Mouse (Mus musculus): ENCODE measurements around the gene Eno3.

Eno3 gene

DNA sequence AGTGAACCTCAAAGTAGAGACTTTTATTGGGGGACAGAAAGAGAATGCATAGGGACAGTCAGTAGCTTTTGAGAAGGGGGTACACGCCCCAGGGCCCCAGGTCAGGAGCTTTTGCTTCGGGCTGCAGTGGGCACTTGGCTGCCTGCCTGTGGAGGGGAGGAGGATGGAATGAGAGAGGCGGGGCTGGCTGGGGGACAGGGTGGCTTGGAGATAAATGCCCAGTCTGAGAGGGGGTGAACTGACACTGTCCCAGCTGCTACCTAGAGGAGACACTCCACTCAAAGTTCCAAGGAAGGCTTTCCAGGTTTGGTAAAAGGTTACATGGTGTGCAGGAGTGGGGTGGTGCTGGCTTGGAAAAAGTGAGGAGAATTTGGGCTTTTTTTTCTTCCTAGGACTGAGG, at the start of gene Eno3:
Eno3 (plus strand) TSS at position 239 of the 400 bp plus-strand sequence.
- no peak for DNase-seq (ENCODE audit: low spot score)

- DNase-seq (ENCODE audit: low spot score): no peak
These were observed 49.4 kb upstream of the Eno3 start for GRCm38 (mm10) chr11:70607611-70608010.

DNA sequence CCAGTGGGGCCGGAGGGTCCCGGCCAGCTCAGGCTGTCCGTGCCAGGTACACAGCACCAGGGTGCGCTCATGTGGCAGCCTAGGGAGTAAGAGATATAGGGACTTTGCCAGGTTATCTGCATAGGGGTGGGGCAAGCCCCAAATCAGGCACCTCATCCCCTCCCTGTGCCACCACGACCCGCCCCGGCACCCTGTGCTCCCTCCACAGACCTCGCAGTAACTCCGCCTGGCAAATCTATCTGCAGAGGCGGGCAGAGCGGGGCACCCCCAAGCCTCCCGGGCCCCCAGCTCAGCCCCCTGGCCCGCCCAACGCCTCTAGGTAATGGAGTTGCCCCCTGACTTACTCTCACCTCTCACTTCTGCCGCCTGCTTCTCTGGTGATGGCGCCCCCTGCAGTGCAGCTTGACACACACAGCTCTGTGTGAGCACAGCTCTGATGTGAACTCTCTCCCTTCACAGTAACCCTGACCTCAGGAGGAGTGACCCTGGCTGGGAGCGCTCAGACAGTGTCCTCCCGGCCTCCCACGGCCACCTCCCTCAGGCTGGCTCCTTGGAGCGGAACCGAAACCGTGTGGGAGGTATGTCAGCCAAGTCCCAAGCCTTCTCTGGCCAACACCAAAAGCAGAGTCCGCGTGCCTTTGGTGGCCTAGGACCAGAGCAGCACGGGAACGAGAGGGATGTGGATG, 48.5 kb upstream of the Eno3 start:
- no peak for DNase-seq (ENCODE audit: low spot score)

DNA sequence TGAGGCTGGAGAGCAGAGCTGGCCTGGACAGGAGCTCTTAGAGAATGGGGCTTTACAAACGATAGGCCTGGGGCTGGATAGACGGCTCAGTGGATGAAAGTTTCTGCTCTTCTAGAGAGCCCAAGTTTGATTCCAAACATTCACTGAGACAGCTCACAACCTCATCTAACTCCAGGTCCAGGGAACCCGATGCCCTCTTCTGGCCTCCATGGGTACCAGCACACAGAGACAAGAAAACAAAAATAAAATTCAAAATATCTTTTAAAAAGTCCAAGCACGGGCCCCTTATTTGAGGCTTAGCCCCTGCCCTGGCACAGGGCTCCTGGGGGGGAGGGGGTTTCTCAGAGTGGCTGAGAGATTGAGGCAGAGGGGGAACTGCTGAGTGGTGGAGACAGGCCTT, 46.2 kb upstream of the Eno3 start:
- DNase-seq (ENCODE audit: low spot score): no peak

DNA sequence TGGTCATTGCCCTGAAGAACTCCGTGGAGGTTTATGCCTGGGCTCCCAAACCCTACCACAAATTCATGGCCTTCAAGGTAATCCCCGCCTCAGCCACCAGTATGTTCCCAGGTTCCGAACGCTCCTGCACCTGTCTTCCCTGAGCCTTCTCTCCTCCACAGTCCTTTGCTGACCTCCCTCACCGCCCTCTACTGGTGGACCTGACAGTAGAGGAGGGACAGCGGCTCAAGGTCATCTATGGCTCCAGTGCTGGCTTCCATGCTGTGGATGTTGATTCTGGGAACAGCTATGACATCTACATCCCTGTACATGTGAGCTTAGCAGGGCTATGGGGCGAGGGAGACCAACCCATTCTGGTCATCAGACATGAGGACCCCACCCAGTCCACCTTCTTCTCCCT, 44.5 kb upstream of the Eno3 start:
- DNase-seq (ENCODE audit: low spot score): no peak

- DNase-seq (ENCODE audit: low spot score): peak; percentile 44
These were observed 41.9 kb upstream of the Eno3 start for GRCm38 (mm10) chr11:70615074-70615473.

GRCm38 (mm10) chr11:70615516-70616093, 41.4 kb upstream of the Eno3 start, which contains the start of gene 4930544D05Rik:
Gene 4930544D05Rik (plus strand): TSS chr11:70615848.
- DNase-seq (ENCODE audit: low spot score): no peak

- DNase-seq (ENCODE audit: low spot score): no peak
These were observed 37.9 kb upstream of the Eno3 start, which contains the start of gene Chrne for GRCm38 (mm10) chr11:70619101-70619500. Gene Chrne (minus strand): TSS chr11:70619216.

GRCm38 (mm10) chr11:70621972-70622814, 34.8 kb upstream of the Eno3 start:
- DNase-seq (ENCODE audit: low spot score): no peak

DNA sequence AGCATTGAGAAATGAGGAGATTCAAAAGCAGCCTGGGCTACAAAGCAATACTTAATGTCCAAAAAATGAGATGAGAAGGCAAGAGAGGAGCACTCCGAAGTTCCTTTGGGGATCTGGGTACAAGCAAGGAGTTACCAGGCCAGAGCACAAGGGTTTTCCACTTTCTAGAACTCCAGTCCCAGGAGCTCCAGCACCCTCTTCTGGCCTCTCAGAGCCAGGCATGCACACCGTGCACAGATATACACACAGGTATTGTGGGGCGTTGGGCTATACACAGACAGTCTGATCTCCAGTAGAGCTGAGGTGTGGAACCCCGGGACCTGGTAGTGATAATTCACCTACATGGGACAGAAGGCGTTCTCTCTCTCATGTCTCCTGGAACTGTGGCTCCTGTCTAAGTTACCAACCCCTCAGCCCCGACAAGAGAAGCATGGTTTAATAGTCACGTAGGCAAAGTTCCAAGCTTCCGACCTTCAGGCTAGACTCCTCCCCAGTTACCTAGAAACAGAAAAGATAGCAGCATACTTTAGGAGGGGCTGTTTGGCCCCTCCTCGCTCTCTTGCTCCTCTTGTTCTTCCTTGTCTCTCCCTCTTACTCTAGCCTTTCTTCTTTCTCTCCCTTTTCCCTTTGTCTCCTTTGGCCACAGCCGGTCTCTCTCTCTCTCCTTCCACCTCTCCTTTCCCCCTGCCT, 33.8 kb upstream of the Eno3 start:
- no peak for DNase-seq (ENCODE audit: low spot score)

DNA sequence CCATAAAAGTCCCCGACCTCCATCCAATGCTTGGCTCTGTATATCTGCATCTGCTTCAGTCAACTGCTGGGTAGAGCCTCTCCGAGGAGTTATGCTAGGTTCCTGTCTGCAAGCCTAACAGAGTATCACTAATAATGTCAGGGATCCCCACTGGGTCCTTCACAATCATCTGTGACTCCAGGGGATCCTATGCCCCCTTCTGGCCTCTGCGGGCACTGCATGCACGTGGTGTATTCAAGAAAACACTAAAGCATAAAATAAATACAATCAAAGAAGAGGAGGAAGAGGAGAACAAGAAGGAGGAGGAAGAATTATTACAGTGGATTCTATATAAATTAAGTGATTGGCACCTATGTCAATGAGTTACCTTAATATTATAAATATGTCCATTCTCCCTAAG, 31.5 kb upstream of the Eno3 start:
- DNase-seq (ENCODE audit: low spot score): no peak

DNA sequence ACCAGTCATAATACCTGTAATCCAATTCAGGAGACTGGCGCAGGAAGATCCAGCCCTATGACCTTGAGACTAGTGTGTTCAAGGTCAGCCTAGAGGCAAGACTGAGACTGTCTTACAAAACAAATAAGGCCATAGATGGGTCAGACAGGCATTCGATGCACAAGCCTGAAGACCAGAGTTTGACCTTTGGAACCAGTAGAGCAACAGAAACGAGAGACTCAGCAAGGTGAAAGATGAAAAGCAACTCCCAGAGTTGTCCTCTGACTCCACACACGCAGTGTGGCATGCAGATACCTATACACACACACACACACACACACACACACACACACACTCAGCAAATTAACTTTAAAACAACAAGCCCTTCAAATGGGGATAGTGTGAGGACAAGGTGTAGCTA, 30.1 kb upstream of the Eno3 start:
- DNase-seq (ENCODE audit: low spot score): no peak

- DNase-seq (ENCODE audit: low spot score): no peak
These were observed 28.6 kb upstream of the Eno3 start for GRCm38 (mm10) chr11:70628431-70628830.

- DNase-seq (ENCODE audit: low spot score): no peak
These were observed 27.4 kb upstream of the Eno3 start for GRCm38 (mm10) chr11:70629557-70629956.

- DNase-seq (ENCODE audit: low spot score): no peak
These were observed 26.9 kb upstream of the Eno3 start for GRCm38 (mm10) chr11:70630129-70630528.

GRCm38 (mm10) chr11:70635601-70636000, 21.4 kb upstream of the Eno3 start:
- DNase-seq (ENCODE audit: low spot score): no peak

DNA sequence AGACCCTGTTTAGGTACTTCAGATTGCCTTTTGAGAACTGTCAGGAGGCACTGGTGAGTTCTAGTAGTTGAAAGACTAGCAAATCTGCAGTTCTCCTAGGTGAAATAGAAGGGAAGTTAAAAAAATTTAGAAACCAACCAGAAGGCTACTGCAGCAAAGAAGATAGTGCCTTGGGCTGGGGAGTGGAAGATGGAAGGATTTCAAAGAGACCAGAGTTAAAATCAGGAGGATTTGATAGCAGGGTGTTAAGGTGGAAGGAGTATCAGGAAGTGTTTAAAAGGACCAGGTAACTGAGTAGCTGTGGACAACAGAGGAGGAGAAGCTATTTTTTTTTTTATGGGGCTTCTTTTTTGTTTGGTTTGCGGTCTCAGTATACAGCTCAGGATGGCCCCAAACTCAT, 19.2 kb upstream of the Eno3 start:
- no peak for DNase-seq (ENCODE audit: low spot score)

GRCm38 (mm10) chr11:70638293-70638692, 18.7 kb upstream of the Eno3 start:
- DNase-seq (ENCODE audit: low spot score): no peak

DNA sequence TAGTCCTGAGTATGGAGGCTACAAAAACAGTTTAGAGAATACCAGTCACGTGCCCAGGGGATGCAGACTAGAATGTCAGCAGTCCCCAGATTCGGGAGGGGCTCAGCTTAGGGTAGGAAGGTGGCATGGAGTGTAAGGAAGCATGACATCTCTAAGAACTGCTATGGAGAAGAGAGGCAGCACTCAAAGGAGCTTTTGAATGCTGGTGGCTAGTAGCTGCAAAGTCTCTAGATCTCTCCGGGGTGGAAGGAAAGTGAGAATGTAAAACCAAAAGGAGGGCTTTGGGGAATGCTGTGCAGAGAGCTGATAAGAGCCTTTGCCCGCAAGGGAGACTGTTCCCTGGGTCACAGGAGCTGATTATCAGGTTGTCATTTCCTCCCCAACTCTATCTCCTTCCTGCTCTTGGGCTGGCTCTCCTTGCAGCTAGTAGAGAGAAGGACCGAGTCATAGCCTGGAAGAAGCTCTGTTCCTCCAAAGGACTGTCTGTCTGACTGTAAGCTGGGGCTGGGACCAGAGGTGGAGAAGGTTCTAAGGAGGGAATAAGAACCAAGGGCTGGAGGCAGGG, 18.2 kb upstream of the Eno3 start, which contains the start of gene Gp1ba:
Gp1ba (plus strand) TSS at position 409 of the 565 bp plus-strand sequence.
- DNase-seq (ENCODE audit: low spot score): no peak

DNA sequence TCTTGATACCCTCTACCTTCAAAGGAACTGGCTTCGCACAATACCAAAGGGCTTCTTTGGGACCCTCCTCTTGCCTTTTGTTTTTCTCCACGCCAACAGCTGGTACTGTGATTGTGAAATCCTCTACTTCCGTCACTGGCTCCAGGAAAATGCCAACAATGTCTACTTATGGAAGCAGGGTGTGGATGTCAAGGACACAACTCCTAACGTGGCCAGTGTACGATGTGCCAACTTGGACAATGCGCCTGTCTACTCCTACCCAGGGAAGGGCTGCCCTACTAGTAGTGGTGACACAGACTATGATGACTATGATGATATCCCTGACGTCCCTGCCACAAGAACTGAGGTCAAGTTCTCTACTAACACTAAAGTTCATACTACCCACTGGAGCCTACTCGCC, 17.0 kb upstream of the Eno3 start:
- no peak for DNase-seq (ENCODE audit: low spot score)

GRCm38 (mm10) chr11:70641241-70641640, 15.8 kb upstream of the Eno3 start:
- no peak for DNase-seq (ENCODE audit: low spot score)

- no peak for DNase-seq (ENCODE audit: low spot score)
These were observed 14.0 kb upstream of the Eno3 start for GRCm38 (mm10) chr11:70643051-70643450.
